ENCODE assay signal across 8 mouse cellular contexts in the genomic region with DNA sequence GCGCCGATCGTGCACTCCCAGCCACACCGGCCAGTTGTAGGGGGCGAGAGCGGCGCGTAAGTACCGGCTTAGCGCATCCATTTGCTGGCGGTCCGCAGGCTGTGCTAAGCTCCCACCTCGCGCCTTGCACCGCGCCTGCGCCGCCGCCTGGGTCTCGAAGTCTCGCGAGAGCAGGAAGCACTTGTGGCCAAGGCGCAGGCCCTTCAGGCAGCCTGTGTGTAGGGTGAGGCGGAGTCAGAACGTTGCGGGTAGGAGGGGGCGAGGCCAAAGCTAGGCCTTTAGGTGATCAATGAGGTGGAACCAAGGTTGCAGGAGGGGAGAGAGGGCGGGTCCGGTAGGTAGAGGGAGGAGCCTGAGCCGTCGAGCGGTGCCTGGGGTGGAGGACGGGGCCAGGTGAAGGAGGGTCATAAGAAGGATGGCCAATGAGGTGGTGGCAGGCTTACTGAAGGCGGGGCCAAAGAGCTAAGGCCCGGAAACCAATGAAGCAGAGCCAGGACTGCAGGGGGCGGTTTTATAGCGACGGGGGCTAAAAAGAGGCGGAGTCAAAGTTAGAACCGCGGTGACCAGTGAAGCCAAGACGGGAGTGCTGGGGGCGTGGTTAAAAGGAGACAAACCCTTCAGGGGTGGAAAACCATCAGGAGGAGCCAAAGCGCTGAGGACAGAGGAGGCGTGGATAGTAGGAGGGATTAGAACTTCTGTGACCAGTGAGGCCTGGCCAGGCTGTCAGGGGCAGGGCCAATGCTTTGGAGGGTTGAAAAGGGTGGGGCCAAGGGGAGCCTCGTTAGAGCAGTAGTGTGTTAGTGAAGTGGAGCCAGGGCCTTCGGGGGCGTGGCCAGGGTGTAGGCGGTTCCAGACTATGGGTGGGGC. TPM values are rescaled to one million over a fixed set of nuclear protein-coding genes. Genes with fewer than 3 reads are reported as not detected.
DNase-seq lines count a peak whose midpoint lies in the region; ATAC-seq lines count a peak whose summit lies in the region.

No protein-coding gene starts in this region.

- H3K27me3 ChIP-seq in hindbrain, embryonic 15.5 days = no peaks in the 10 kb centered on the region

- no peaks in the 10 kb centered on the region for H3K9me3 ChIP-seq in hindbrain, embryonic 15.5 days

- H3K9ac ChIP-seq in hindbrain, embryonic 15.5 days = peak overlapping the region; percentile 87

- WGBS in hindbrain, embryonic 15.5 days = under 1% methylated on average over 49 of the region's 49 CpGs

- peak overlapping the region; percentile 69 for H3K4me3 ChIP-seq in hindbrain, embryonic 15.5 days

- peaks cover 17% of the 10 kb centered on the region for H3K4me1 ChIP-seq in hindbrain, embryonic 15.5 days (replicated peaks)

- peak; percentile 98 for DNase-seq in T-cell, adult 2 months (ENCODE audit: low spot score)
- DNase-seq in cerebellum, postnatal 36 days = peak; percentile 98
- peak; percentile 97 to 98 for DNase-seq in frontal cortex, postnatal 36 days (ENCODE audit: low spot score in 2 of 2)
- DNase-seq in left cerebral cortex, adult 11 months (ENCODE audit: low spot score) = peak; percentile 98
- DNase-seq in lung, postnatal 4 days = peak; percentile 97 to 99
- peak; percentile 98 for DNase-seq in retina, postnatal 7 days (ENCODE audit: low read depth, low spot score)
- DNase-seq in urinary bladder, adult 2 months (ENCODE audit: low spot score) = peak; percentile 96

- ATAC-seq in hindbrain, embryonic 15.5 days (ENCODE audit: low FRiP score, low read depth) = peak; percentile 96

- H3K4me2 ChIP-seq in hindbrain, embryonic 15.5 days = peak overlapping the region; percentile 65

- H3K27ac ChIP-seq in hindbrain, embryonic 15.5 days (replicated peaks) = peak overlapping the region; percentile 93

- H3K36me3 ChIP-seq in hindbrain, embryonic 15.5 days = no peaks in the 10 kb centered on the region

RNA-seq across cellular contexts. Expression of a gene that starts 1.7 kb away (rescaled TPM):
- polyA plus RNA-seq in hindbrain, embryonic 15.5 days (2015; fragmentation: Nextera tagmentation; extraction: Ambion mirVana) = 3.0 and 3.4 TPM in 2 replicates
- polyA plus RNA-seq in urinary bladder, adult 2 months (2012; rRNA removed) = 17.2 and 19.7 TPM in 2 replicates

RNA-seq across cellular contexts. Expression of a gene that starts 5.0 kb away (rescaled TPM):
- polyA plus RNA-seq in hindbrain, embryonic 15.5 days (2015; fragmentation: Nextera tagmentation; extraction: Ambion mirVana) = 38.7 and 42.3 TPM in 2 replicates
- 0.85 and 1.9 TPM in 2 replicates for polyA plus RNA-seq in urinary bladder, adult 2 months (2012; rRNA removed)

RNA-seq across cellular contexts. Expression of a gene that starts 43.8 kb away (rescaled TPM):
- 1.2 TPM in 1 of 2 replicates, not detected in the other for polyA plus RNA-seq in hindbrain, embryonic 15.5 days (2015; fragmentation: Nextera tagmentation; extraction: Ambion mirVana)
- 0.65 TPM in 1 of 2 replicates, not detected in the other for polyA plus RNA-seq in urinary bladder, adult 2 months (2012; rRNA removed)

RNA-seq across cellular contexts. Expression of a gene that starts 47.8 kb away (rescaled TPM):
- polyA plus RNA-seq in hindbrain, embryonic 15.5 days (2015; fragmentation: Nextera tagmentation; extraction: Ambion mirVana) = not detected in 2 replicates
- polyA plus RNA-seq in urinary bladder, adult 2 months (2012; rRNA removed) = not detected in 2 replicates

RNA-seq across cellular contexts. Expression of a gene that starts 58.5 kb away (rescaled TPM):
- polyA plus RNA-seq in hindbrain, embryonic 15.5 days (2015; fragmentation: Nextera tagmentation; extraction: Ambion mirVana) = 193 and 221 TPM in 2 replicates
- 100 and 125 TPM in 2 replicates for polyA plus RNA-seq in urinary bladder, adult 2 months (2012; rRNA removed)

Comparison
In these comparisons a context has a peak if more than half of its experiments do, and no peak if none do; other contexts are left out.
1. Peak in every context shown above with its lines: DNase-seq, ATAC-seq, H3K4me3 ChIP-seq and H3K27ac ChIP-seq.
2. RNA of a gene that starts 5.0 kb away (polyA plus RNA-seq): 38.7 to 42.3 TPM in hindbrain, embryonic 15.5 days; 0.85 to 1.9 TPM in urinary bladder, adult 2 months; every median in the first group is over 10 times any median in the second.